Mouse (Mus musculus): ENCODE data around the gene Rbm19. TPM values are rescaled to one million over a fixed set of nuclear protein-coding genes. Genes with fewer than 3 reads are reported as not detected.

Gene Rbm19
- polyA plus RNA-seq, 1 experiment from 2014 or later = 22.2 TPM

DNA sequence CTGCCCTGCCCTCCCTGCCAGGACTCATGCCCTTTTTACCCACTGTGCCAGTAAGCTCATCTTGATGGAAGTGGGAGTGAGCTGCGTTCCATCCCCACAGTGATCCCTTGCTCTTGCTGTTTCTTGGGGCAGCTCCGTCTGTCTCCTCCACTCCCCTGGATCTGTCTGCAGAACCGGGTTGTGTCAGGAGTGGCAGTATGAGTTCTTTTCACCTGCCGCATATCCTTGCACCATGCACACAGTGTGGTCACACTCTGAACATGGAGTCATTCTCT lies 60.7 kb downstream of the Rbm19 start:
- 0 out of 2 replicates have a peak, but pooled peaks cover 4% of the 10 kb centered on the region for H3K4me1 ChIP-seq (ENCODE audit: control insufficient read depth, insufficient read depth, low read length)
- H3K27ac ChIP-seq (ENCODE audit: low read depth, low read length) = no peak overlapping the region
- WGBS = 88% methylated on average over 4 of the region's 4 CpGs
- DNase-seq (ENCODE audit: low spot score) (no peak), ATAC-seq (ENCODE audit: insufficient read depth, low FRiP score, low TSS enrichment) (no peak)
- no peak overlapping the region for H3K4me2 ChIP-seq (ENCODE audit: low read depth)
- no peak overlapping the region for H3K4me3 ChIP-seq (ENCODE audit: low read depth, low read length)
- no peak overlapping the region for H3K9ac ChIP-seq (ENCODE audit: low read length)
- no peaks in the 10 kb centered on the region for H3K27me3 ChIP-seq (ENCODE audit: control insufficient read depth, insufficient read depth, low read length)
- peaks cover 4% of the 10 kb centered on the region; the same call in 1 of the 2 replicates for H3K36me3 ChIP-seq (ENCODE audit: control insufficient read depth, insufficient read depth, low read length)
- H3K9me3 ChIP-seq (ENCODE audit: control insufficient read depth, low read length) = no peaks in the 10 kb centered on the region

DNA sequence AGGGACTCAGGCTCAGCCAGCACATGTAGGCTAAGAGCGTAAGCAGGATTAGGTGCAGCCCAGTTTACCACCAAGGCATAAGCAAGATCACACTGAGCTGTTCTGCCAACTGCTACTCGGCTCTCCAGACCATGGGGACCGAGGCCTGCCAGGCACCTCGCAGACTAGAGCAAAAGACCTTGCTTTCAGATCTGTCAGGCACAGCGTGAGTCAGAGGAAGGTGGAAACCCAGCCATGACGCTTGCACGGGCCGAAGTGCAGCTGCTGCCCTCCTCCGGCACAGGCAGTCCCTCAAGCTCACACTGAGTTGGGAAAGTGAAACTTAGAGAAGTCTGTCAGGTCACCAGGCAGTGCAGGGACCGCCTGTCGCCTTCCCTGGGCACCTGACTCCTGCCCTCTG lies 63.8 kb downstream of the Rbm19 start:
- no peak overlapping the region for H3K9ac ChIP-seq (ENCODE audit: low read length)
- no peak overlapping the region for H3K4me3 ChIP-seq (ENCODE audit: low read depth, low read length)
- peaks cover 4% of the 10 kb centered on the region; the same call in 1 of the 2 replicates for H3K36me3 ChIP-seq (ENCODE audit: control insufficient read depth, insufficient read depth, low read length)
- 94% methylated on average over 11 of the region's 11 CpGs for WGBS
- H3K4me1 ChIP-seq (ENCODE audit: control insufficient read depth, insufficient read depth, low read length) = no peaks in the 10 kb centered on the region
- H3K27ac ChIP-seq (ENCODE audit: low read depth, low read length) = no peak overlapping the region
- H3K27me3 ChIP-seq (ENCODE audit: control insufficient read depth, insufficient read depth, low read length) = no peaks in the 10 kb centered on the region
- DNase-seq (ENCODE audit: low spot score) = no peak
- no peak overlapping the region for H3K4me2 ChIP-seq (ENCODE audit: low read depth)
- no peaks in the 10 kb centered on the region for H3K9me3 ChIP-seq (ENCODE audit: control insufficient read depth, low read length)
- no peak for ATAC-seq (ENCODE audit: insufficient read depth, low FRiP score, low TSS enrichment)

DNA sequence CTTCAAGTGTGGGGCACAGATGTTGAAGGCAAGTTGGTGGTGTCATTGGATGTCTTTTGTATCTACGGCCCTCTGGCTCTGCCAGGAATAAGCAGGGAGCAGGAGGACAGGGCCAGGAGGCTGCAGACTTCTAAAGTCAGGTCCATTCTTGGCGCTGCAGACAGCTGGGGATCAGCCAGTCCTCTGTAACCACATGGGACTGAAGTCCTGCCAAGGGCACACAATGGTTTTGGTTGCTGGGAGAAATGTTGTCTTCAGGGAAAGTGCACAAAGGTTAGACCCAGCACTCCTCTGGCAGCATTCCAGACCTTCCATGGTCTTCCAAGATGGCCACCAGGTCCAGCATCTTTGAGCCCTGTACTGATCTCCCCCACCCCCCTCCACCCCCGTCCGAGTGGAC lies 65.1 kb downstream of the Rbm19 start:
- DNase-seq (ENCODE audit: low spot score) = no peak
- WGBS = 89% methylated on average over 4 of the region's 4 CpGs
- ATAC-seq (ENCODE audit: insufficient read depth, low FRiP score, low TSS enrichment) = no peak
- H3K27ac ChIP-seq (ENCODE audit: low read depth, low read length) = no peak overlapping the region
- no peak overlapping the region for H3K4me3 ChIP-seq (ENCODE audit: low read depth, low read length)
- no peak overlapping the region for H3K9ac ChIP-seq (ENCODE audit: low read length)
- no peaks in the 10 kb centered on the region for H3K36me3 ChIP-seq (ENCODE audit: control insufficient read depth, insufficient read depth, low read length)
- H3K4me1 ChIP-seq (ENCODE audit: control insufficient read depth, insufficient read depth, low read length) = no peaks in the 10 kb centered on the region
- H3K27me3 ChIP-seq (ENCODE audit: control insufficient read depth, insufficient read depth, low read length) = no peaks in the 10 kb centered on the region
- H3K4me2 ChIP-seq (ENCODE audit: low read depth) = no peak overlapping the region
- H3K9me3 ChIP-seq (ENCODE audit: control insufficient read depth, low read length) = no peaks in the 10 kb centered on the region

DNA sequence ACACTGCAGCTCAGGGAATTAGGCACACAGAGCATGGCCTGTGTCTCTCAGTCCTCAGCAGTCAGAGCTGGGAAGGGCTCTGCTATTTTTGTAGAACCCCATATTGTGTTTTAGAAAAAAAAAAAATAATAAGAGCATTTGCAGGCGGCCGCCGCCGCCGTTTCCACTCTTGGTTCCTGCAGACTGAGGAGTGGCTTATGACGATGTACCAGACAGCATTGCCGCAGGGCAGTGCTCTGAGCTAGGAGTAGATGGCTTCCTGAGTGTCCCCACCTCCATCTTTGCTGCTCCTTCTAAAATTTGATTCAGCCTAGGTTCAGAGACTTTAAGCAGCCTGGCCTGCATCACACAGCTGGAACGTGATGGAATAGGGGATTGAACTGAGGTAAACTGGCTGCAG lies 67.1 kb downstream of the Rbm19 start:
- Histone ChIP-seq H3K4me1 (ENCODE audit: control insufficient read depth, insufficient read depth, low read length) (no peaks in the 10 kb centered on the region), H3K9ac (ENCODE audit: low read length) (no peak overlapping the region), H3K27me3 (ENCODE audit: control insufficient read depth, insufficient read depth, low read length) (no peaks in the 10 kb centered on the region), H3K27ac (ENCODE audit: low read depth, low read length) (no peak overlapping the region), H3K4me2 (ENCODE audit: low read depth) (no peak overlapping the region), H3K9me3 (ENCODE audit: control insufficient read depth, low read length) (no peaks in the 10 kb centered on the region), H3K36me3 (ENCODE audit: control insufficient read depth, insufficient read depth, low read length) (no peaks in the 10 kb centered on the region), H3K4me3 (ENCODE audit: low read depth, low read length) (no peak overlapping the region)
- DNase-seq (ENCODE audit: low spot score) (no peak), ATAC-seq (ENCODE audit: insufficient read depth, low FRiP score, low TSS enrichment) (no peak)
- 83% methylated on average over 8 of the region's 8 CpGs for WGBS

DNA sequence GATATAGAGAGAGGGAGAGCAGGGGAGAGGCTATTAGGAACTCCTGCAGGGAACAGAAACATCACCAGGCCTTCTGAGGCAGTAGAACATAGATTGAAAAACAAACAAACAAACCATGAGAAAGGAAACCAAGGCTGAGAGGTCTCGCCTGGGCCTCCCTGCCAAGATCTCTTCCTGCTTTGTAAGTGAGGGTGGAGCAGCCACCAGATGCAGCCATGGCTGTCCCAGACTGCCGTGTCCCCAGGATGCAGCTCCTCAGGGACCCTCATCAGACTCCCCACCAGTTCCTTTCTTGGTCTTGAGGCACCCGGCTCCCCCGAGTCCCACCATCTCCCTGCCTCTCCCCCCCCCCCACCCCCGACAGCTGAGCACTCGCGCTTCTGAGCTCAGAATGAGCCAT lies 67.5 kb downstream of the Rbm19 start:
- no peak overlapping the region for H3K27ac ChIP-seq (ENCODE audit: low read depth, low read length)
- 49% methylated on average over 5 of the region's 7 CpGs for WGBS

DNA sequence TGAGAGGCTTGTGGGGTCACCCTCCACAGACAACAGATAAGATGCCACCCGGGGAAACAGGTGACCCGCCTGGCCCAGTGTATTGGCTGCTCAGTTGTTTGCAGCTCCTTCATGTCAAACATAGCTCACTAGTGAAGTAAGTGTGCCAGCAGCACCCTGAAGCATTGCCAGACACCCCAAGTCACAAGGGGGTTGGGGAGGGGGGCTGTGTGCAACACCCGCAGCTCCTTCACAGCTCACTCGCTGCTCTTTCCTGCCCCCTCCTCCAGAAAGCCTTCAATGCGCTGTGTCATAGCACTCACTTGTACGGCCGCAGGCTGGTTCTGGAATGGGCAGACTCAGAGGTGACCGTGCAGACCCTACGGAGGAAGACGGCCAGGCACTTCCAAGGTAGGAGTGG lies 69.7 kb downstream of the Rbm19 start:
- H3K27ac ChIP-seq (ENCODE audit: low read depth, low read length) = no peak overlapping the region
- WGBS = 91% methylated on average over 10 of the region's 10 CpGs
- DNase-seq (ENCODE audit: low spot score) (no peak), ATAC-seq (ENCODE audit: insufficient read depth, low FRiP score, low TSS enrichment) (no peak)
- H3K4me1 ChIP-seq (ENCODE audit: control insufficient read depth, insufficient read depth, low read length) = no peaks in the 10 kb centered on the region
- no peaks in the 10 kb centered on the region for H3K36me3 ChIP-seq (ENCODE audit: control insufficient read depth, insufficient read depth, low read length)
- H3K27me3 ChIP-seq (ENCODE audit: control insufficient read depth, insufficient read depth, low read length) = no peaks in the 10 kb centered on the region
- H3K4me2 ChIP-seq (ENCODE audit: low read depth) = no peak overlapping the region
- no peak overlapping the region for H3K9ac ChIP-seq (ENCODE audit: low read length)
- H3K4me3 ChIP-seq (ENCODE audit: low read depth, low read length) = no peak overlapping the region
- no peaks in the 10 kb centered on the region for H3K9me3 ChIP-seq (ENCODE audit: control insufficient read depth, low read length)

More for the DNA sequence above, 67.5 kb downstream of the Rbm19 start:
- Histone ChIP-seq H3K4me3 (ENCODE audit: low read depth, low read length) (no peak overlapping the region), H3K27me3 (ENCODE audit: control insufficient read depth, insufficient read depth, low read length) (no peaks in the 10 kb centered on the region), H3K9me3 (ENCODE audit: control insufficient read depth, low read length) (no peaks in the 10 kb centered on the region), H3K4me1 (ENCODE audit: control insufficient read depth, insufficient read depth, low read length) (no peaks in the 10 kb centered on the region), H3K9ac (ENCODE audit: low read length) (no peak overlapping the region), H3K4me2 (ENCODE audit: low read depth) (no peak overlapping the region), H3K36me3 (ENCODE audit: control insufficient read depth, insufficient read depth, low read length) (no peaks in the 10 kb centered on the region)
- ATAC-seq (ENCODE audit: insufficient read depth, low FRiP score, low TSS enrichment) = no peak
- no peak for DNase-seq (ENCODE audit: low spot score)

DNA sequence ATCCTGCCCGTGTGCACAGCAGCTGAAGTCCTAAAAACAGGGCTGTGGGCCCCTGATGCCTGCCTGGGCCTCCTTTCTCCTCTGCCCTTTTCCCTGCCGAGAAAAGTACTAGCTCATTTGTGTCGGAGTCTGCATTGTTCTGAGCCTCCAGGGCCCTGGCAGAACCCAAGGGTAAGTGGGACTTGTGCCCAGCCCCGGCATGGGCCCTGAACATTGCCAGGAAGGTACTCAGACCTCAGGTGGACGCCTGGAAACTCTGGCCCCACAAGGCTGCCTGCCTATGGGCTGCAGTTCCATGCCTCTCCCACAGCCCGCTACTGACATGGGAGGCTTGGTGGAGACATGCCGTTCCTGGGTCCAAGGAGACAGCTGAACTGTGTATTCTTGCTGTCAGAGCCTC lies 72.3 kb downstream of the Rbm19 start:
- H3K27me3 ChIP-seq (ENCODE audit: control insufficient read depth, insufficient read depth, low read length) = no peaks in the 10 kb centered on the region
- H3K4me3 ChIP-seq (ENCODE audit: low read depth, low read length) = no peak overlapping the region
- H3K9me3 ChIP-seq (ENCODE audit: control insufficient read depth, low read length) = no peaks in the 10 kb centered on the region
- H3K27ac ChIP-seq (ENCODE audit: low read depth, low read length) = no peak overlapping the region
- H3K4me1 ChIP-seq (ENCODE audit: control insufficient read depth, insufficient read depth, low read length) = no peaks in the 10 kb centered on the region
- no peak for ATAC-seq (ENCODE audit: insufficient read depth, low FRiP score, low TSS enrichment)
- H3K36me3 ChIP-seq (ENCODE audit: control insufficient read depth, insufficient read depth, low read length) = no peaks in the 10 kb centered on the region
- H3K4me2 ChIP-seq (ENCODE audit: low read depth) = no peak overlapping the region
- no peak for DNase-seq (ENCODE audit: low spot score)
- 91% methylated on average over 6 of the region's 7 CpGs for WGBS
- H3K9ac ChIP-seq (ENCODE audit: low read length) = no peak overlapping the region

DNA sequence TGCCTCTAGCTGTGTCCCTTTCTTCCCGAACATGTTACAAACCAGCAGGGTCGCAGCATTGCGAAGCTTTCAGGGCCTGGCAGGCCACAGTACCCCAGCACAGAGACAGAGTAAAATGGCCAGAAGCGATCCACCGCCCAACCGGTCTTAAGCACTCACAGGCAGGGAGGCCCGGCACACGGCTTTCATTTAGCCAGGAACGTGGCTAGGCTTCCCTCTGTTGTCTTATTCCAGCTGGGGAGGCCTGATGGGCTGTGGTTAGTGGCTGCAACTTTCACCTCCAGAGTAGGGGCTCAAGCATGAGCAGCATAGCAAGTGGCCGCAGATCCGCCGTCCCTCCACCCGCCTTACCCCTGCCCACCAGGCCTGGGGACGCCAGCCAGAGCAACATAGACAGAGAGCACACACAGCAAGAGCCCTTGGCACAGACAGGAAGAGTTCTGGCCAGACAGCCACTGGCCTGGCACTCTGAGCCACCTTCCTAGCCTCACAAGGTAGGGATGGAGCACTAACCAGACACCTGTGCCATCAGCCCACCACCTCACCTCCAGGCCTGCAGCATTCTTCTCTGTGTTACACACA lies 73.8 kb downstream of the Rbm19 start:
- no peak overlapping the region for H3K4me3 ChIP-seq (ENCODE audit: low read depth, low read length)
- no peak overlapping the region for H3K9ac ChIP-seq (ENCODE audit: low read length)
- no peak for ATAC-seq (ENCODE audit: insufficient read depth, low FRiP score, low TSS enrichment)
- WGBS = 84% methylated on average over 14 of the region's 14 CpGs
- no peaks in the 10 kb centered on the region for H3K4me1 ChIP-seq (ENCODE audit: control insufficient read depth, insufficient read depth, low read length)
- H3K9me3 ChIP-seq (ENCODE audit: control insufficient read depth, low read length) = no peaks in the 10 kb centered on the region
- H3K4me2 ChIP-seq (ENCODE audit: low read depth) = no peak overlapping the region
- H3K27me3 ChIP-seq (ENCODE audit: control insufficient read depth, insufficient read depth, low read length) = no peaks in the 10 kb centered on the region
- no peaks in the 10 kb centered on the region for H3K36me3 ChIP-seq (ENCODE audit: control insufficient read depth, insufficient read depth, low read length)
- DNase-seq (ENCODE audit: low spot score) = no peak
- H3K27ac ChIP-seq (ENCODE audit: low read depth, low read length) = no peak overlapping the region

DNA sequence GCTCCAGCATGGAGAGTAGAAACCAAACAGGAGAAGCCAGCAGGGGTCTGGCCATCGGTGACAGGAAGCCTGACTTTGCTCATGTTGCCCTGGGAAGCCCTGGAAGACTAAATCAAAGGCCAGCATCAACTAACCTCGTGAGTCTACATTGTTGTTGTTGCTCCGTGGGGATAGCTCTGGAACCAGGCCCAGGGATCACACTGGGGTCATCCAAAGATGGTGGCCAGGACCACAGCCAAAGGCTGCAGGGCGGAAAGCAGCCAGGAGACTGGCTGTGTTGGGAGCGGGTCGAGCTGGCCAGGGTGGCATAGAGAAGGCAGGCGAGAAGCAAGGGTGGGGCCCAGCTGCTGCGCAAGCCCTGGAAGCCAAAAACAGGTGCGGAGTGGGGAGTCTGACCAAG lies 75.4 kb downstream of the Rbm19 start:
- ATAC-seq (ENCODE audit: insufficient read depth, low FRiP score, low TSS enrichment) = no peak
- DNase-seq (ENCODE audit: low spot score) = no peak
- WGBS = 85% methylated on average over 9 of the region's 9 CpGs

More for the DNA sequence above, 75.4 kb downstream of the Rbm19 start:
- Histone ChIP-seq H3K36me3 (ENCODE audit: control insufficient read depth, insufficient read depth, low read length) (no peaks in the 10 kb centered on the region), H3K27me3 (ENCODE audit: control insufficient read depth, insufficient read depth, low read length) (no peaks in the 10 kb centered on the region), H3K9ac (ENCODE audit: low read length) (no peak overlapping the region), H3K4me1 (ENCODE audit: control insufficient read depth, insufficient read depth, low read length) (no peaks in the 10 kb centered on the region), H3K9me3 (ENCODE audit: control insufficient read depth, low read length) (no peaks in the 10 kb centered on the region), H3K4me2 (ENCODE audit: low read depth) (no peak overlapping the region), H3K27ac (ENCODE audit: low read depth, low read length) (no peak overlapping the region), H3K4me3 (ENCODE audit: low read depth, low read length) (no peak overlapping the region)

Data from neural tube, embryonic 11.5 days (tissue).